In genomic region chr1:52817813-52818147, GRCm38 (mm10) we compare ENCODE assay signal across 7 mouse cellular contexts. TPM values are rescaled to one million over a fixed set of nuclear protein-coding genes. Genes with fewer than 3 reads are reported as not detected.
DNase-seq lines count a peak whose midpoint lies in the region; ATAC-seq and TF ChIP-seq lines count a peak whose summit lies in the region.

No protein-coding gene starts in this region.

- H3K4me3 ChIP-seq in lung, embryonic 16.5 days (ENCODE audit: low read length) = peak overlapping the region; percentile 68
- H3K4me3 ChIP-seq in forebrain, embryonic 13.5 days = peak overlapping the region; percentile 57
- peak overlapping the region; percentile 76 for H3K4me3 ChIP-seq in limb, embryonic 14.5 days (replicated peaks; ENCODE audit: low read length)
- H3K4me3 ChIP-seq in stomach, embryonic 14.5 days (ENCODE audit: low read depth, low read length) = peak overlapping the region; percentile 73

- no peak for DNase-seq in lung, postnatal 36 days
- no peak for DNase-seq in limb, embryonic 14.5 days (ENCODE audit: low spot score)
- DNase-seq in right cerebral cortex, adult 18-20 months = no peak

- 3% methylated on average over 7 of the region's 7 CpGs for WGBS in lung, embryonic 16.5 days
- 7% methylated on average over 5 of the region's 7 CpGs for WGBS in forebrain, embryonic 13.5 days
- WGBS in limb, embryonic 14.5 days = 8% methylated on average over 6 of the region's 7 CpGs
- WGBS in stomach, embryonic 14.5 days = 5% methylated on average over 7 of the region's 7 CpGs

- TF ChIP-seq POLR2A in limb, embryonic 14.5 days (IDR thresholded peaks at IDR 0.05; ENCODE audit: borderline replicate concordance, extremely low read depth, insufficient read depth, insufficient read length) = no peak

- H3K36me3 ChIP-seq in lung, embryonic 16.5 days (ENCODE audit: control insufficient read depth, insufficient read depth, low read length) = no peaks in the 10 kb centered on the region
- H3K36me3 ChIP-seq in forebrain, embryonic 13.5 days (ENCODE audit: poor library complexity, severe bottlenecking) = no peaks in the 10 kb centered on the region
- no peaks in the 10 kb centered on the region for H3K36me3 ChIP-seq in limb, embryonic 14.5 days (ENCODE audit: control insufficient read depth, insufficient read depth, low read length)
- no peaks in the 10 kb centered on the region for H3K36me3 ChIP-seq in stomach, embryonic 14.5 days (ENCODE audit: control insufficient read depth, insufficient read depth, low read length)

- peak overlapping the region; percentile 81 for H3K9ac ChIP-seq in lung, embryonic 16.5 days (ENCODE audit: low read length)
- H3K9ac ChIP-seq in forebrain, embryonic 13.5 days = peak overlapping the region; percentile 84
- peak overlapping the region; percentile 92 for H3K9ac ChIP-seq in limb, embryonic 14.5 days (ENCODE audit: low read depth, low read length, severe bottlenecking)
- peak overlapping the region; percentile 73 for H3K9ac ChIP-seq in stomach, embryonic 14.5 days (replicated peaks; ENCODE audit: low read depth, low read length)

- no peak for ATAC-seq in lung, embryonic 16.5 days (ENCODE audit: low read depth)
- no peak for ATAC-seq in forebrain, embryonic 13.5 days
- no peak for ATAC-seq in limb, embryonic 14.5 days (ENCODE audit: low FRiP score, low read depth)
- ATAC-seq in stomach, embryonic 14.5 days (ENCODE audit: insufficient number of reproducible peaks, insufficient read depth, low FRiP score, low read depth) = no peak
- no peak for ATAC-seq in activated CD4-positive, CD25-positive, alpha-beta regulatory T cell, adult 4 months

- peak overlapping the region; percentile 79 for H3K4me2 ChIP-seq in lung, embryonic 16.5 days (ENCODE audit: low read depth, low read length)
- H3K4me2 ChIP-seq in forebrain, embryonic 13.5 days = peak overlapping the region; percentile 76
- peak overlapping the region; percentile 64 for H3K4me2 ChIP-seq in limb, embryonic 14.5 days (replicated peaks; ENCODE audit: low read depth, low read length, severe bottlenecking)
- peak overlapping the region; percentile 67 for H3K4me2 ChIP-seq in stomach, embryonic 14.5 days (replicated peaks; ENCODE audit: low read depth, low read length)

- H3K27ac ChIP-seq in lung, embryonic 16.5 days (ENCODE audit: low read length) = peak overlapping the region; percentile 69
- H3K27ac ChIP-seq in forebrain, embryonic 13.5 days = no peak overlapping the region; the same call in 1 of the 2 replicates
- H3K27ac ChIP-seq in limb, embryonic 14.5 days (replicated peaks; ENCODE audit: low read depth, low read length) = peak overlapping the region; percentile 89; the same call in 1 of the 2 replicates
- peak overlapping the region; percentile 61; the same call in 1 of the 2 replicates for H3K27ac ChIP-seq in stomach, embryonic 14.5 days (ENCODE audit: low read length)

- H3K9me3 ChIP-seq in lung, embryonic 16.5 days (ENCODE audit: control insufficient read depth, low read length) = no peaks in the 10 kb centered on the region
- H3K9me3 ChIP-seq in forebrain, embryonic 13.5 days (replicated peaks) = no peaks in the 10 kb centered on the region
- H3K9me3 ChIP-seq in limb, embryonic 14.5 days (ENCODE audit: control insufficient read depth, low read length) = no peaks in the 10 kb centered on the region
- no peaks in the 10 kb centered on the region for H3K9me3 ChIP-seq in stomach, embryonic 14.5 days (ENCODE audit: control insufficient read depth, low read depth, low read length)

- no peaks in the 10 kb centered on the region for H3K27me3 ChIP-seq in lung, embryonic 16.5 days (ENCODE audit: control insufficient read depth, insufficient read depth, low read depth, low read length)
- no peaks in the 10 kb centered on the region for H3K27me3 ChIP-seq in forebrain, embryonic 13.5 days
- H3K27me3 ChIP-seq in limb, embryonic 14.5 days (ENCODE audit: control insufficient read depth, insufficient read depth, low read length) = no peaks in the 10 kb centered on the region
- H3K27me3 ChIP-seq in stomach, embryonic 14.5 days (ENCODE audit: control insufficient read depth, insufficient read depth, low read length) = no peaks in the 10 kb centered on the region

- peaks cover 12% of the 10 kb centered on the region for H3K4me1 ChIP-seq in lung, embryonic 16.5 days (replicated peaks; ENCODE audit: control insufficient read depth, insufficient read depth, low read length)
- peaks cover 13% of the 10 kb centered on the region for H3K4me1 ChIP-seq in forebrain, embryonic 13.5 days
- peaks cover 17% of the 10 kb centered on the region for H3K4me1 ChIP-seq in limb, embryonic 14.5 days (ENCODE audit: control insufficient read depth, insufficient read depth, low read length)
- 0 out of 2 replicates have a peak, but pooled peaks cover 2% of the 10 kb centered on the region for H3K4me1 ChIP-seq in stomach, embryonic 14.5 days (ENCODE audit: control insufficient read depth, insufficient read depth, low read length)

RNA-seq across cellular contexts. Expression of gene Inpp1, which starts 0.3 kb away (rescaled TPM):
- polyA plus RNA-seq in lung, embryonic 16.5 days (2015; fragmentation: Nextera tagmentation; extraction: Ambion mirVana) = 12.8 and 14.8 TPM in 2 replicates
- 13.5 and 18.3 TPM in 2 replicates for polyA plus RNA-seq in forebrain, embryonic 13.5 days (2015; fragmentation: Nextera tagmentation; extraction: Ambion mirVana)
- polyA plus RNA-seq in limb, embryonic 14.5 days (2012; rRNA removed) = 17.2 and 19.9 TPM in 2 replicates
- polyA plus RNA-seq in limb, embryonic 14.5 days (2014; fragmentation: Nextera tagmentation; extraction: Ambion mirVana) = 14.3 and 15.9 TPM in 2 replicates
- 12.8 and 15.6 TPM in 2 replicates for polyA plus RNA-seq in stomach, embryonic 14.5 days (2014; fragmentation: Nextera tagmentation; extraction: Ambion mirVana)
- 100 to 1,000 TPM in 1 of 2 experiments, 10 to 100 TPM in 1; 74.0 to 108 TPM for polyA plus RNA-seq in activated CD4-positive, CD25-positive, alpha-beta regulatory T cell, adult 4 months (2017; shearing (Covaris generic))

RNA-seq across cellular contexts. Expression of gene Hibch, which starts 26.9 kb away (rescaled TPM):
- polyA plus RNA-seq in lung, embryonic 16.5 days (2015; fragmentation: Nextera tagmentation; extraction: Ambion mirVana) = 20.6 and 20.8 TPM in 2 replicates
- polyA plus RNA-seq in forebrain, embryonic 13.5 days (2015; fragmentation: Nextera tagmentation; extraction: Ambion mirVana) = 23.9 and 25.1 TPM in 2 replicates
- 18.4 and 20.4 TPM in 2 replicates for polyA plus RNA-seq in limb, embryonic 14.5 days (2012; rRNA removed)
- polyA plus RNA-seq in limb, embryonic 14.5 days (2014; fragmentation: Nextera tagmentation; extraction: Ambion mirVana) = 24.4 and 25.7 TPM in 2 replicates
- polyA plus RNA-seq in stomach, embryonic 14.5 days (2014; fragmentation: Nextera tagmentation; extraction: Ambion mirVana) = 22.7 and 24.1 TPM in 2 replicates
- 10 to 100 TPM; 30.2 to 36.1 TPM for polyA plus RNA-seq in activated CD4-positive, CD25-positive, alpha-beta regulatory T cell, adult 4 months (2017; shearing (Covaris generic))
